Mouse (Mus musculus): ENCODE measurements around the gene Dusp3.
A peak's percentile ranks its signal among the peaks of the same experiment; 100 is the strongest.
"Not testable (repeated sequence)": the region's sequence is repeated elsewhere in the genome, so short reads cannot be mapped to it uniquely, and the experiment has no call there.

Gene Dusp3

GRCm38 (mm10) chr11:102010140-102010539 lies 23.3 kb upstream of the Dusp3 start:
- DNase-seq = no peak

DNA sequence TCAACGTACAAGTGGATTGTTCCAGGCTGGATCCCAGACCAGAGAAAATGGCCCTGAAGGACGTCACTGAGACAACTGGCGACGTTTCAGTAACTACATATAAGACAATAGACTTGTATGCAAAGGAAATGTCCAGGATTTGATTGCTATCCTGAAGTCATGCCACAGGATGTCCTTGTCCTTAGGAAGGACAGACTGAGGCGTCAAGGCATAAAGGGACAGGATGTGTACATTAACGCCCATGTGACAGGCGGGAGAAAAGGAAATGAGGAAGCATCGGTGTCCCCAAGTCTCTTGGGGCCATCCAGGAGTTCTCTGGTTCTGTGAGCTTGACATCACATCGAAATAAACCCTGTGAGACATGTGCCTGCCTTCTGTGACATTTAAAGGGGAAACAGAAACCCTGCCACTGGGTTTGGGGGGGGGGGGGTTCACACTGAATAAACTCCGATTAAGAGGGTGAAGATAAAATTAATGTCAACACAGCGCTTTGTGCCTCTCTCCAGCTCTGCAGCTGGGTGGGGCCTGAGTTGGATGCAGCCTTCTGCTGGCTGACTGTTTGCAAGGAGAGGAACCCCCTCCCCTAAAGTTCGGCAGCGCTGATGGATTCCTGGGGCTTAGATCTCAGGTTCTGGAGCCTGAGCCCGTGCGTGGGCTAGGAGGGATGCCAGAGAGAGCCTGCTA lies 22.3 kb upstream of the Dusp3 start:
- no peak for DNase-seq

DNA sequence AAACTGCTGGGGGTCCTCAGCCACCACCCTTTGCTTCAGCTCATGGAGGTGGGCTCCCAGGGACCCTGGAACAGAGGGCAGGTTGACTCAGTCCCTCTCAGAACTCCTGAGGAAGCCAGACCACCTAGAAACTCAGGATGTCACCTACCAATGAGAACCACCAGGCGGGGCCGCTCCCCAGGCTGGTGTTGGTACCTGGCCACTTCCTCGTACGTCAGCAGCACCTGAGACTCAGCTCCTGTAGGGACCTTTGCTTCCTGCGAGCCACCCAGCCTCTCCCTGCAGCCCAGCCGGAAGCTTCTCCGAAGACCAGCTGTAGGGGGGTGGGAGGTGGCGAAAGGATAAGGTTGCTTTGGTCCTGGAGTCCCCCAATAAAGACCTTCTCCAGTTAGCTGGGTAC lies 21.6 kb upstream of the Dusp3 start:
- DNase-seq = no peak

DNA sequence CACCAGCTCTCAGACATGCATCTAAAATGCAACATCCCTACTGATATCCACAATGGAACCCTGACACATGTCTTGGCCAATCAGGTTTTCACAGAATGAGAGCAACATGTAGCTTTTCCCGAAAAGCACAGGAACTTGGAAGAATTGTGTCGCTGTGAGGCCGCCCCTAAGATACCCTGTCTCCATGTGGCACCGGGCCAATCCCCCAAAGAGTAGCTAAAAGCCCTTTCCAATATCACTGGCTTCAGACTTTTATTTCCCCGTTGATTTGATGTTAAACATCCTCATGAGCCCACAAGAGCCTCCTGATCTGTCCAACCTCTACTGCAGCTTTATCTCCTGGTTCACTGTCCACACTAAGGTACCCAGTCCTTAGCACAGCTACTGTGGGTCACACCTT lies 19.9 kb upstream of the Dusp3 start:
- DNase-seq = no peak

GRCm38 (mm10) chr11:102006271-102006670 lies 19.5 kb upstream of the Dusp3 start:
- no peak for DNase-seq

DNA sequence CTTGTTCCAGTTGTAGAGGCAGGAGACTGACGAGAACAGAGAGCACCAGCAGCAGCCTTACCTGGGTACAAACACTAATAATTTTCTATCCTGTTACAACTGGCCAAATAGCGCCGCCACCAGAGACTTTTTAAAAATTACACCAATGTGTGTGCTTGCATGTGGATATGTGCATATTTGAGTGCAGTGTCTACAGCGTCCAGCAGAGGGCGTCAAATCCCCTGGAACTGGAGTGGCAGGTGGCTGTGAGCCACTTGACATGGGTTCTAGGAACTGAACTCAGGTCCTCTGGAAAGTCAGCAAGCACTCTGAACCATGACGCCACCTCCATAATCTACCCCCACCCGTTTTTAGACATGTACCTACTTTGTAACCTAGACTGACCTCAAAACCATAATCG lies 17.4 kb upstream of the Dusp3 start:
- no peak for DNase-seq

GRCm38 (mm10) chr11:101999466-101999865 lies 12.7 kb upstream of the Dusp3 start:
- DNase-seq = no peak

- DNase-seq = no peak
Observed at GRCm38 (mm10) chr11:101998258-101998657, 11.4 kb upstream of the Dusp3 start.

DNA sequence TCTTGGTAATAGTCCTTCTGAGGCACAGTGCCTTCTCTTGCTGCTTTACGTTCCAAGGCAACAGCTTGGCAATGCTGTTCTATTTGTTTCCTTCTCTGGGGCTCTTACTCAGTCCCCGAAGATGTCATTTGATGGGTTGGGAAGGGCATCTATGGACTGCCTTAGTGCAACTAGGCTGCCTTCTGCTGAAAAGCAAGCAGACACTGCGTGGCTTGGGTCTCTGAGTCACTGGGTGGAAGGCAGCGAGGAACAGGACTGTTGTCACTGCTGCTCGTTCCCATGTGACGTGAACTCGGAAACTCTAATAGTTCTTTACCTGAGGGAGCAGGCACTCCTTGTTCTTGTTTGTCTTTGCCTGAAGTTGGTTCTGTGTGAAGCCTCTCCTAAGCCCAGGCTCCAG lies 9.1 kb upstream of the Dusp3 start:
- DNase-seq = no peak

DNA sequence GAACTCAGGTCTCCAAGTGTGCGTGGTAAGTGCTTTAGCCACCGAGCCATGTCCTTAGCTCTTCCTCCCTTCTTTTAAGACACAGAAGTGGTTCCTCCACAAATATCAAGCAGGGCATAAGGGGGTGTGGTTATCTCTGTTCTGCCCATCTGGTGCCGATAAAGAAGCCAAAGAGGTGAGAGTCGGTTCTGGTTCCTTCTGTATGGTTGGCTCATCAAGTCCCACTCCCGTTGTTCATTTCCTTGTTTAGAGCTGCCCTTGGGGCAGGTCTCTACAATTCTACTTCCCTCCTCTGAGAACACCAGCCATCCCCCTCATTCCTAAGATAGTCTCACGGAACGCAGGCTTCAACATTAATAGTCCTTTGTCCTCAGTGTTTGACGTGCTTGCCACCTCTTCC lies 7.3 kb upstream of the Dusp3 start:
- DNase-seq = no peak

GRCm38 (mm10) chr11:101992411-101992810 lies 5.6 kb upstream of the Dusp3 start:
- DNase-seq = no peak

DNA sequence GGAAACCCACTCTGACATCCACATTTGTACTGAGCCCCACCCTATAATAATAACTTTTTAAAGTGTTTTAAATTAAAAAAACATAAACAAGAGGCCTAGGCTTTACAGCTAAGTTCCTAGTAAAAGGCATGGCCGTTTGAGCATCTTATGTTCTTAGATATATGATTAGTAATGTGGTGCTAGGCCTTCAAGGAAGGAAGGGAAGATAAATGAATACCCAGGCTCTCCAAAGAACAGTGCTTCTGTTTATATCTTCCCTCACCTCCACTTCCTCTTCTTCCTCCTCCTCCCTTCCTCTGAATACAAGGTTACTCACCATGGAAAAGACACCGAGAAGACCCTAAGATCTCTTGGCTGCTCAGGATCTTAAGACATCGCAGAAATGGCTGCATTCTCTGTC lies 5.0 kb upstream of the Dusp3 start:
- no peak for DNase-seq

GRCm38 (mm10) chr11:101990244-101990643 lies 3.4 kb upstream of the Dusp3 start:
- no peak for DNase-seq

DNA sequence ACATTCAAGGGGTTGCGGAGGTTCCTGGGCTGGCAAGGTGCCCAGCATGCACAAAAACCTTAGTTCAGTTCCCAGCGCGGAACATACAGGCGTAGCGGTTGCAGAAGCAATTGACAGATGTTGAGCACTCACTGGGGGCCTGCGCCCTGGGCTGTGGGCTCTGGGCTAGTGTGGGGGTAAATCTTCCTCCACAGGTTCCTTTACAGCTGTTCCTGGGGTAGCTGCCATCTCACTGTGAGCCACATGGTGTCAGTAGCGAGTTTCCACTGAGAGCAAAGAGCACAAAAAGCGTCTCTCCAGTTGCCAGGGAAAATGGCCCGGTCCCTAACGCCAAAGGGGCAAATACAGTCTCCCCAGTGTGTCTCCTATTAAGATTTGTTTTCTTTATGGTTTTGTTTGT lies 823 bp downstream of the Dusp3 start:
- peak; percentile 61 for DNase-seq

DNA sequence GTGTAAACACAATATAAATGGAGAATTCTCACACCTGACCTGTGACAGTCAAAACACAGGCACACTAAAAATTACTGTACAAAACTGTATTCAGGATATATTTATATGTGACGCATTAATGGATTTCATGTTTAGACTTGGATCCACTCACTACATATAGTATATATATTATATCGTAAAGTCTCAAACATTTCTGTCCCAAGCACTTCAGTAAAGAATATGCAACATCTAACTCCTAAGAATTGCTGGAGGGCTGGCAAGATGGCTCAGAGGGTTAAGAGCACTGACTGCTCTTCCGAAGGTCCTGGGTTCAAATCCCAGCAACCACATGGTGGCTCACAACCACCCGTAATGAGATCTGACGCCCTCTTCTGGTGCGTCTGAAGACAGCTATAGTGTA lies 1.4 kb downstream of the Dusp3 start:
- DNase-seq = not testable (repeated sequence)

DNA sequence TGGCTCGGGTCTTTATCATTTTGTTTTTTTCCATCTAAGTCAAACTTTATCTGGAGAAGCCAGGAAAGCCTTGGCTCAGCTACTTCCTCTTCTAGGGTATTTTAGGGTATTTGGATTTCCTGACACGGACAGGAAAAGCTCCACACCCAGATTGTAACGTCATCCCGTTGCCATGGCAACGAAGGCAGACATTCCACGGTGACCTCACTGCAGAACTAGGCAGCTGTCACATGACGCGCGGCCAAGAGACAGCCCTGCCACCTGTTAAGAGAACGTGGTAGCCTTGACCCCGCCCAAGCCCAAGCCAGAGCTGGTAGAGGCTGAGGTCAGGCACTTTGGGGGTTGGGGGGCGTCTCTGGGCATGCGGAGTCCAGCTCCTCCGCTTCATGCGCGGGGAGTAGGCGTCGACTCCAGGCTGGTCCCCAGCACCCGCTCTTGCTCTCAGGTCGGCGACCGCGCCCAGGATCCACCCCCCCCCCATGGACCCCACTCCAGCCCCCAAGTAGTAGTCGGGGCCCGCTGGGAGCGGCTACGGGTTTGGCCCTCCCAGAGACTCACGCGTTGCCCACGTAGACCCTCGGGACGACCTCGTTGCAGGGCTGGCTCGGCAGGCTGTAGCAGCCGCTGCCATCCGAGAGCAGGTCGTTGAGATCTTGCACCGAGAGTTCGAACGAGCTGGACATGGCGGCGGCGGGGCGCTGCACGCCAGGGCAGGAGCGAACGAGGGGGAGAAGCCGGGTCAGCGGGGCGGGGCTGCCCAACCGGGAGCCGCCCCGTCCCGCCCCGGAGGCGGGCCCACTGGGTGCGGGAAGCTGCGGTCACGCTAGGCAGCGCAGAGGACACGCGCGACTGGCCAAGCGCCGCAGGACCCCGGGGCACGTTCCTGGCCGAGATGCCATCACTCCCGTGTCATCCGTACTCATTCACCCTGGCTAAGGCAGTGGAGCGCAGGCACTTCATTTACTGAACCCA lies 2.5 kb downstream of the Dusp3 start, which contains the start of gene Cfap97d1:
Cfap97d1 (plus strand) TSS at position 226 of the 972 bp plus-strand sequence.
- peak; percentile 17 for DNase-seq

DNA sequence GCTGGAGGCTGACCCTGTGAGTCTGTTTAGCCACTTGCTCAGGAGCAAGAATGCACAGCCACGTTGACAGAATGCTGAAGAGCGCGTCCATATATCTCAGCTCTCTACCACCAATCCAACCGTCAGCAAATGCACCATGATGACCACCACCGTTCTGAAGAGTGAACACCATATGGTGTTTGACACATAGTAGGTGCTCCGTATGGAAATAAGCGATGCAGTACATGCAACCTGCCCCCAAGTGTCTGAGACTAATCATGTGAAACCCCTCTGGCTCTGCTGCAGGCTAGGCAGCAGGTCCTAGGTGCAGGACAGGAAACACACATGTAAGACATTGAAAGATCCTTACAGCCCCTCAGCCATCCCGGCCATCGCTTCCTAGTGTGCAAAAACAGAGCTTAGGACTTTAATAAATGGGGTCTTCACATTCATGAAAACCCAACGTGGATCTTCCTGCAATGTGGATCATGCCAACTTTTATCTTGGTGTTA lies 3.3 kb downstream of the Dusp3 start:
- DNase-seq = no peak

DNA sequence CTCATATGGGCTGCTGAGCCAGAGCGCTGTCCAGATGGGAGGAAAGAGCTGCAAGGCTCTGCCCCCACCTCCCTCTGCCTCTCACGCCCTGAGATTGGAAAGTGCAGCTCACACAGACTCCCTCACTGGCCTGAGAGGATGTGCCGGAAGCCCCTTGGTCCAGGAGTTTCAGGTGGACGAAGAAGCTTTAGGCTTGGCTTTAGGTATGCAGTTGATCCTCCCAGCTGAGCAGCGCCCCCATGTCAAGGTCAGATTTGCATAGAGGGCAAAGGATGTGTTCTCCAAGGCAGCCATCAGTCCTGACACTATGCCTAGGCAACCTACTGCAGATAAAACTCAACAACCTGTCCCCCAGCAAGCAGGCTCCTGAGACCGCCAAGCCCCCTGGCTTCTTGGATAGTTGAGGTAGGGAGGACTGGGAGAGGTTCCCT lies 3.8 kb downstream of the Dusp3 start:
- no peak for DNase-seq

DNA sequence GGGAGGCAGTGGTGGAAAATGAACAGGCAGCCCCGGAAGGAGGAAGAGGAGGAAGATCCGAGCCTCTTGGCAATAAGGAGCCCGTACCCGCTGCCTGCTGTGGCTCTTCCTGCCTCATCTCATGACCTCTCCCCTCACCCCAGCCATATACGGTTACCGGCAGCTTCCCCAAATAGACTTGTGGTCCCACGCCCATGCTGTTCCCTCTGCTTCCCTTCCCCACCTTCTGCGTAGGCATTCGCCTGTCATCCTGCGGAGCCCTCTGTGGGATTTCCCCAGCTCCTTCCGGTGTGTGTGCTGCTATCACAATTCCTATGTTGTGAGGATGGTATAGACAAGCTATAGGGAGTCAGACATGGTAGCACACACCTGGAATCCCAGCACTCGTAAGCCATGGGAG lies 5.0 kb downstream of the Dusp3 start:
- no peak for DNase-seq

DNA sequence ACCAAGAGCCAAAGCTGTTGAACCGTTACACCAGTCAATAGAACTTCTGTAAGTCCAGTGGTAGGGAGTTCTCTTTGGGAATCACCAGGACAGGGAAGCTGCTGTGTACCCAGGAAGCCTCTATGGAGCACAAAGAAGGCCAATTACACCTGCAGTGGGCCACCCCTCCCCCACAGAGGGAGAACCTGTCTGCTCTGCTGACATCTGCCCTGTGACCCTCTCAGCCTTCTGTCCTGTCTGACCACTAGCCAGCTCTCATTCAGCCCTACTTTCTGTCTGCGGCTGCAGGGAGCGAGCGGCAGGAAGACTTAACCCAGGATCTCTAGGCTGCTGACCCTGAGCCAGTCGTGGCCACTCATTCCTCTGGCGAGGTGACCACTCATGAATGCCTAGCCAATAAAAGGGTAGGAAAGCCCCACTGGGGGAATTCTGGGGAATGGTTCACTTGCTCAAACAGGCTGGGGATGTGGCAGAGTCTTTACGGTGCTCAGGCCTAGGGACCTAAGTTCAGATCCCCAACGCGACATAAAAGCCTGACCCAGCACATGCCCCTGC lies 6.1 kb downstream of the Dusp3 start:
- DNase-seq = no peak

DNA sequence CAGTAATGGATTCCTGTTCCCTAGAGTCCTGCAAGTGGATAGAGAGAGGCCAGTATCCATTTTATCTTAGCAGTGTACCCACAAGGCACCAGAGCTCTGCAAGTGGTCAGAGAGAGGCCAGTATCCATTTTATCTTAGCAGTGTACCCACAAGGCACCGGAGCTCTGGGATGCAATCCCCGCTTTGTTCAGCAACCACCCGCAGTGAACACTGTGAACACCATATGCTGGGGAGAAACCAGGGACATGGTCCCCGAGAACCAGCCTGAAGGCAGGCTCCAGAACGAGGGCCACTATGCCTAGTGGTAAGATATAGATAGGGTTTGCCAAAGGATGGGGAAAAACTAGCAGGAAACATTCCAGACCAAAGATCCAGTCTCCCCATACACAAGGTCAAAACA lies 7.7 kb downstream of the Dusp3 start:
- DNase-seq = no peak

DNA sequence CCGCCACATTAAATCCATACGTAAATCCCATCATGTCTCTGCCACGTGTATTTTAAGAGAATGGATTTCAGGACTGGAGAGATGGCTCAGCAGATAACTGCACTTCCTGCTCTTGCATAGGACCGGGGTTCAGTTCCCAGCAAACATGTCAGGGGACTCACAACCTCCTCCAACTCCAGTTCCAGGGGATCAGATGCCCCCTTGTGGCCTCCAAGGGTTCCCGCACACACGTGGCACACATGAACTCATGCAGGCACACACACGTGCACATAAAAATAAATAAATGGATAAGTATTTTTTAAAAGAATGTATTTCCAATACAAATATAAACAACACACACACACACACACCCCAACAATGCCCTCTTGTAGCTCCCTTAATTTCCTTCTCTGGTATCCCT lies 9.9 kb downstream of the Dusp3 start:
- no peak for DNase-seq

DNA sequence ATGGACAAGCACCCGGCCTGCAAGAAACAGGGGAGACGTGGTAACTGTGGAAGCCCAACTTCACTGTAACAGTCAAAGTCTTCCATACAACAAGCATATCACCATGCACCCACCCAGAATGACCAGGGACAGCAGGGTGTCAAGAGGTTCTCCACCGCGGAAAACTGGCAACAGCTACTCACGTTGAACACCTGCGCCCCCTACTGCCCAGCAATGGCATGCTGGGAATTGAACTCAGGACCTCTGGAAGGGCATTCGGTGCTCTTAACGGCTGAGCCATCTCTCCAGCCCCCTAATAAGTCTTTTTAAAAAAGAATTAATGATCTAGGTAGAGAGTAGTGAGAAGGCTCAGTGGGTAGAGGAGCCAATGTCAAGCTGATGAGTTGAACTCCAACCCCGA lies 11.9 kb downstream of the Dusp3 start:
- peak; percentile 12 for DNase-seq

GRCm38 (mm10) chr11:101974181-101974580 lies 12.6 kb downstream of the Dusp3 start:
- no peak for DNase-seq

Data from thymus, postnatal 14 days (tissue).